Mouse (Mus musculus) Patski (cell line): ENCODE measurements around the gene Chchd6. TPM values are rescaled to one million over a fixed set of nuclear protein-coding genes. Genes with fewer than 3 reads are reported as not detected.
A peak's percentile ranks its signal among the peaks of the same experiment; 100 is the strongest.

Source experiments
- ATAC-seq: fragments of 100-300 bp; one replicate; pipeline ENCODE4 v1.8.0; 2021
- CTCF ChIA-PET: fragments of 350-600 bp; sonication (Branson Sonifier 250); formaldehyde crosslinking; loops from one replicate; lab custom pipeline; 2022; ENCODE audit warnings: inconsistent platforms; lab: Charles Lee
- POLR2A ChIA-PET: fragments of 350-600 bp; sonication (Branson Sonifier 250); formaldehyde crosslinking; loops from one replicate; lab custom pipeline; 2022; ENCODE audit warnings: antibody characterized with exemption, inconsistent platforms; lab: Charles Lee
- DNase-seq: peaks from one replicate; pipeline ENCODE4 v3.0.0-alpha.2; 2011; ENCODE audit warnings: low read depth, low spot score
- H3K27me3 ChIP-seq: fragments of 371-371 bp; one replicate; pipeline ENCODE4 v1.5.1; 2021
- CTCF ChIP-seq: fragments of 100-300 bp; IDR thresholded peaks from one replicate; pipeline ENCODE4 v1.5.1; 2021
- in situ Hi-C: fragments of 300-500 bp; cut with MboI; formaldehyde crosslinking; loops from 3 replicates; pipeline ENCODE4 v1.11.1; 2018; ENCODE audit warnings: low pct_unique_long_range_greater_than_20kb, mixed read lengths
- polyA plus RNA-seq: library from polyadenylated mRNA; unstranded; gene quantifications from one replicate; pipeline ENCODE4 v1.2.3, GENCODE M21; 2021

Gene Chchd6
- polyA plus RNA-seq, 1 experiment from 2014 or later = 53.2 TPM

GRCm38 (mm10) chr6:89413481-89413884 is 182.0 kb downstream of the Chchd6 start:
- ChIA-PET POLR2A (no interaction called here), CTCF (interaction anchor here (1.0 to 1.4 kb wide), 3 partner anchors 17 to 105 kb away, joined by 3 read pairs; no protein-coding TSS in a partner anchor)
- in situ Hi-C loops = no loop called here
- ATAC-seq (peak; percentile 75), DNase-seq (peak; percentile 77)
- H3K27me3 ChIP-seq = no peaks in the 10 kb centered on the region
- TF ChIP-seq CTCF = no peak

DNA sequence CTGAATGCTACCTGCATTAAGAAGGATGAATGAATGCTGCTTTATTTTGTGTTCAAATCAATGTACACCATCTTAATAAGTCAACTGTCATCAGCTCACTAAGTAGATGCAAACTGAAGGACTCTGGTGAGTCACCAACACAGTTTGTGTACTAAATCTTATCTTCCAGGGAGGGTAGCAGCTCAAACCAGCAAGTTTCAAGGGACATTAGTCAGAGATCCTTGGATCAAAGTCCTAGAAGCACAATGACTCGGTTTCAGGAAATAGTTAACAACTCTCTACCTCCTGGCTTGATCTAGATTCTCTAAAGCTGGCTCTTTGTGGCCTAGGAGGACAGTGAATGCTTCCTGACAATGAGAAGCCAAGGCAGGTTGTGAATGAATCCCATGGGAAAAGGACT is 182.9 kb downstream of the Chchd6 start:
- CTCF ChIA-PET = interaction anchor here (1.2 to 1.4 kb wide), 2 partner anchors 48 to 106 kb away, joined by 3 read pairs; no protein-coding TSS in a partner anchor
- ATAC-seq = no peak
- no peaks in the 10 kb centered on the region for H3K27me3 ChIP-seq
- no peak for TF ChIP-seq CTCF
- DNase-seq = peak; percentile 12
- in situ Hi-C loops = no loop called here
- POLR2A ChIA-PET = no interaction called here

DNA sequence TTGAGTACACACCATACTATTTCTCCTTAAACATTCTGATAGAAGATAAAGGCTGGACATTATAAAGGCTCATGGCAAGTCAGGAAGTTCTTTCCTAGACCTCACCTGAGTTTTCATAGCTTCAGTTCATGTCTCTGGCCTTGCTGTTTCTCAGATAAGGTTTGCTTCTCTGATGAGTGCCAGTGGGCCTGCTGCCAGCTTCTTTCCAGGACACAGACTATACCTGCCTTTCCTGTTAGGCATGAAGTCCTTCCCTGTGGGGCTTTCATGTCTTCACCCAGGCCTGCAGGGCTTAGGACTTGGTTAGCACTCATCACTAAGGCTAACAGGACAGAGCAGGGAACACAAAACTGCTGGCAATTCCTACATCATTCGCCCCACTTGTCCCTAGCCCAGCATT is 186.4 kb downstream of the Chchd6 start:
- no peaks in the 10 kb centered on the region for H3K27me3 ChIP-seq
- DNase-seq (no peak), ATAC-seq (no peak)
- ChIA-PET POLR2A (no interaction called here), CTCF (interaction anchor here (1.1 to 1.4 kb wide), 2 partner anchors 53 to 67 kb away, joined by 3 read pairs; no protein-coding TSS in a partner anchor)
- in situ Hi-C loops = no loop called here
- TF ChIP-seq CTCF = no peak

DNA sequence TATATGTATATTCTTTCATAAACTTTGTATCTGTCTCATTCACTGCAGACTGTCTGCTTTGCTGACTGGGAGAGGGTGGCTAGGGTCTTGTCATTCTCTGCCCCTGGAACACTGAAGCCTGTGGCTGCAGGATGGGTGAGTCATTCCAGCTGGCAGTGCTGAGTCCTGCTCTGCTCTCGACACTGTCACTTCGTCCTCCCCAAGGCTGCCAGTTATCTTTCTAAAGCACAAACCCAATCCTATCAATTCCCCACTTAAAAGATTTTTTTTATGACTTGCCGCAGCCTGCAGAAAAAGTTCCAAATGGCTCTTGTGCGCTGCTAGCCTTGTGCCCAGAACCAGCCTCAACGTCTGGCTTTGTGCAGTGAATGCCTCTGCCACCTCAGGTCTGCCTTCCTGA is 187.2 kb downstream of the Chchd6 start:
- in situ Hi-C loops = no loop called here
- TF ChIP-seq CTCF = no peak
- ChIA-PET CTCF (interaction anchor here (1.4 kb wide), 1 partner anchor 66 kb away, joined by 3 read pairs; no protein-coding TSS in a partner anchor), POLR2A (no interaction called here)
- H3K27me3 ChIP-seq = no peaks in the 10 kb centered on the region
- DNase-seq (no peak), ATAC-seq (no peak)

DNA sequence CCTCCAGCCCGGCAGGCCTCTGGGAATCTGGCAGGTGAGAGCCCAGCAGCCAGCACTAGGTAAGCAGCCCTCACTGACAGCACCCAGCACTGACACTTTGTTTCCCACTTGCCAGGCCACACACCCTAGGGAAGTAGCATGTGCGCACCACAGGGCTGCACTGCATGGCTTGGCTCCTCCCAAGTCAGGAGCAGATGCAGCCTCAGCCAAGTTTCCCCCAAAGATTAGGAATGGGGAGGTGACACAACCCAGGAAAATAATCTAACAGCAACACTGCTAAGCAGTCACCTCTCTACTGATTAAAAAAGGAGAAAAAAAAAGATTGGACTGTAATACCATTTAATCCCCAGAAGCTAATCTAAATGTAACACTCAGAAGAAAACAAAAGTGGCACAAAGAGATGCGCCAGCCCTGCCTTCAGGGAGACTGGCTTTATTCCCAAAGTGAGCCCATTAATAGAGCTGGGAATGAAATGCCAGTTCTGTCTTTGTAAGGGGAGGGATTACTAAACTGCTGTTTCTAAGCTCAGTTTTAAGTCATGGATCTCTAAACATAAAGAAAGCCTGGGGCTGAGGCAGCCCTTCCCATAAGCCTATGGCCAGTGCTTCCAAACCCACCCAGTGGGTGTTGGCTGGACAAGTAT is 188.1 kb downstream of the Chchd6 start:
- ChIA-PET POLR2A (no interaction called here), CTCF (interaction anchor here (1.0 to 1.1 kb wide), 2 partner anchors 43 to 131 kb away, joined by 3 read pairs; no protein-coding TSS in a partner anchor)
- no peaks in the 10 kb centered on the region for H3K27me3 ChIP-seq
- no peak for TF ChIP-seq CTCF
- ATAC-seq = no peak
- DNase-seq = peak; percentile 10
- in situ Hi-C loops = no loop called here

- no peaks in the 10 kb centered on the region for H3K27me3 ChIP-seq
- no peak for TF ChIP-seq CTCF
- no peak for ATAC-seq
- ChIA-PET CTCF (no interaction called here), POLR2A (interaction anchor here (0.6 kb wide), 1 partner anchor 17 kb away, joined by 8 read pairs; no protein-coding TSS in a partner anchor)
- no peak for DNase-seq
- in situ Hi-C loops = no loop called here
These were observed 190.5 kb downstream of the Chchd6 start for GRCm38 (mm10) chr6:89404964-89405363.

GRCm38 (mm10) chr6:89403257-89404225 is 191.9 kb downstream of the Chchd6 start:
- no peak for TF ChIP-seq CTCF
- in situ Hi-C loops = no loop called here
- ChIA-PET POLR2A (no interaction called here), CTCF (interaction anchor here (0.8 to 1.3 kb wide), 4 partner anchors 12 to 150 kb away, joined by 3 to 4 read pairs (median 3); no protein-coding TSS in a partner anchor)
- H3K27me3 ChIP-seq = no peaks in the 10 kb centered on the region
- ATAC-seq (peak; percentile 13), DNase-seq (peak; percentile 80)

- CTCF ChIA-PET = interaction anchor here (0.7 kb wide), 1 partner anchor 31 kb away, joined by 3 read pairs; no protein-coding TSS in a partner anchor
- POLR2A ChIA-PET = no interaction called here
These were observed 193.0 kb downstream of the Chchd6 start for GRCm38 (mm10) chr6:89402406-89402805.

DNA sequence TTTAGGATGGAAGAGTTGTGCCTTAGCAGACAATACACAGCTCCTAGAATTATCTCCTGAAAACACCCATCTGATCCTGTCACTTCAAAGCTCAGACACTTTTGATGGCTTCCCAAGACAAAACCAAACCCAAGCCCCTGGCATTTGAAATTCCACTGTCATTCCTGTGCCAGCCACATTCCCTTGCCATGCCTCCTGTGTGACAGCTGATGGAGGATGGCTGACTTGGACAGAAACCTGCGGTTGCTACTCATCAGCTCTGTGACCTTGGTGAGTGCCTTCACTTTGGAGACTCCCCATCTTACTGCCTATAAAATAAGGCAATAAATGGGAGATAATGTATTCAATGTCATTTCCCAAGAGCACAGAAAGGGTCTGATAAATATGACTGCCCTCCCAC is 195.9 kb downstream of the Chchd6 start:
- CTCF ChIA-PET = no interaction called here

More at GRCm38 (mm10) chr6:89402406-89402805, 193.0 kb downstream of the Chchd6 start:
- ATAC-seq = no peak
- DNase-seq = no peak
- TF ChIP-seq CTCF = no peak
- H3K27me3 ChIP-seq = no peaks in the 10 kb centered on the region
- in situ Hi-C loops = no loop called here

GRCm38 (mm10) chr6:89397919-89398318 is 197.5 kb downstream of the Chchd6 start:
- DNase-seq (no peak), ATAC-seq (no peak)
- CTCF ChIA-PET = interaction anchor here (0.8 kb wide), 1 partner anchor 22 kb away, joined by 3 read pairs; no protein-coding TSS in a partner anchor
- no peak for TF ChIP-seq CTCF
- POLR2A ChIA-PET = no interaction called here
- in situ Hi-C loops = no loop called here
- no peaks in the 10 kb centered on the region for H3K27me3 ChIP-seq

More for the DNA sequence above, 195.9 kb downstream of the Chchd6 start:
- ATAC-seq = no peak
- TF ChIP-seq CTCF = no peak
- DNase-seq = no peak
- POLR2A ChIA-PET = no interaction called here
- no peaks in the 10 kb centered on the region for H3K27me3 ChIP-seq
- in situ Hi-C loops = no loop called here
